Mouse (Mus musculus) ZHBTc4 (cell line): ENCODE data around the gene Tnfrsf9.
A peak's percentile ranks its signal among the peaks of the same experiment; 100 is the strongest.
"Not testable (repeated sequence)": the region's sequence is repeated elsewhere in the genome, so short reads cannot be mapped to it uniquely, and the experiment has no call there.

Experiments
- DNase-seq: peaks from one replicate; pipeline ENCODE4 v3.0.0-alpha.2; 2011; ENCODE audit warnings: low read depth, low spot score

Gene Tnfrsf9

GRCm38 (mm10) chr4:150914290-150914733 is at the start of gene Tnfrsf9, which contains the start of gene Park7:
Tnfrsf9 (plus strand) TSS chr4:150914562.
Park7 (minus strand) TSS chr4:150914437.
- DNase-seq = peak; percentile 98

- DNase-seq = no peak
Observed at GRCm38 (mm10) chr4:150865371-150865770, 49.0 kb upstream of the Tnfrsf9 start.

GRCm38 (mm10) chr4:150866069-150866468 is 48.3 kb upstream of the Tnfrsf9 start:
- DNase-seq = no peak

GRCm38 (mm10) chr4:150866494-150866893 is 47.9 kb upstream of the Tnfrsf9 start:
- DNase-seq = no peak

GRCm38 (mm10) chr4:150868161-150868560 is 46.2 kb upstream of the Tnfrsf9 start:
- DNase-seq = no peak

- no peak for DNase-seq
Observed at GRCm38 (mm10) chr4:150868859-150869258, 45.5 kb upstream of the Tnfrsf9 start.

- DNase-seq = no peak
Observed at GRCm38 (mm10) chr4:150869276-150870197, 44.8 kb upstream of the Tnfrsf9 start.

- no peak for DNase-seq
Observed at GRCm38 (mm10) chr4:150870963-150871391, 43.4 kb upstream of the Tnfrsf9 start.

- peak; percentile 81 for DNase-seq
Observed at GRCm38 (mm10) chr4:150871392-150872138, 42.8 kb upstream of the Tnfrsf9 start.

- no peak for DNase-seq
Observed at GRCm38 (mm10) chr4:150872139-150872651, 42.2 kb upstream of the Tnfrsf9 start.

GRCm38 (mm10) chr4:150872681-150873080 is 41.7 kb upstream of the Tnfrsf9 start:
- no peak for DNase-seq

- not testable (repeated sequence) for DNase-seq
Observed at GRCm38 (mm10) chr4:150874416-150874815, 39.9 kb upstream of the Tnfrsf9 start.

- DNase-seq = no peak
Observed at GRCm38 (mm10) chr4:150875393-150875792, 39.0 kb upstream of the Tnfrsf9 start.

GRCm38 (mm10) chr4:150879631-150880030 is 34.7 kb upstream of the Tnfrsf9 start:
- peak; percentile 61 for DNase-seq

- peak; percentile 92 for DNase-seq
Observed at GRCm38 (mm10) chr4:150880364-150880763, 34.0 kb upstream of the Tnfrsf9 start.

- DNase-seq = no peak
Observed at GRCm38 (mm10) chr4:150882632-150883031, 31.7 kb upstream of the Tnfrsf9 start.

- no peak for DNase-seq
Observed at GRCm38 (mm10) chr4:150887903-150888302, 26.5 kb upstream of the Tnfrsf9 start.

GRCm38 (mm10) chr4:150888492-150888891 is 25.9 kb upstream of the Tnfrsf9 start:
- DNase-seq = no peak

- peak; percentile 81 for DNase-seq
Observed at GRCm38 (mm10) chr4:150889273-150889954, 24.9 kb upstream of the Tnfrsf9 start.

GRCm38 (mm10) chr4:150889955-150890315 is 24.4 kb upstream of the Tnfrsf9 start:
- no peak for DNase-seq

GRCm38 (mm10) chr4:150891308-150891707 is 23.1 kb upstream of the Tnfrsf9 start:
- no peak for DNase-seq
